Mouse (Mus musculus) right cerebral cortex, postnatal 25 days (tissue): ENCODE measurements around the gene Gramd1b.
"Not testable (repeated sequence)": the region's sequence is repeated elsewhere in the genome, so short reads cannot be mapped to it uniquely, and the experiment has no call there.

ENCODE experiments used
- DNase-seq: peaks from one replicate; pipeline ENCODE4 v3.0.0; 2022

Gramd1b gene

GRCm38 (mm10) chr9:40509479-40509878 is 21.7 kb downstream of the Gramd1b start:
- DNase-seq = no peak

- peak; percentile 44 for DNase-seq
Observed at GRCm38 (mm10) chr9:40506576-40506975, 24.6 kb downstream of the Gramd1b start.

GRCm38 (mm10) chr9:40505471-40506312 is 25.5 kb downstream of the Gramd1b start:
- peak; percentile 52 for DNase-seq

- DNase-seq = no peak
Observed at GRCm38 (mm10) chr9:40504886-40505285, 26.3 kb downstream of the Gramd1b start.

- DNase-seq = no peak
Observed at GRCm38 (mm10) chr9:40500691-40501090, 30.5 kb downstream of the Gramd1b start.

GRCm38 (mm10) chr9:40482351-40483084 is 48.7 kb downstream of the Gramd1b start:
- not testable (repeated sequence) for DNase-seq

GRCm38 (mm10) chr9:40481271-40481670 is 49.9 kb downstream of the Gramd1b start:
- DNase-seq = no peak

- DNase-seq = no peak
Observed at GRCm38 (mm10) chr9:40479333-40479732, 51.9 kb downstream of the Gramd1b start.

GRCm38 (mm10) chr9:40478146-40478900 is 52.9 kb downstream of the Gramd1b start:
- DNase-seq = no peak

- DNase-seq = no peak
Observed at GRCm38 (mm10) chr9:40477611-40478010, 53.6 kb downstream of the Gramd1b start.

- no peak for DNase-seq
Observed at GRCm38 (mm10) chr9:40476098-40476497, 55.1 kb downstream of the Gramd1b start.

- no peak for DNase-seq
Observed at GRCm38 (mm10) chr9:40472961-40473510, 58.1 kb downstream of the Gramd1b start.

GRCm38 (mm10) chr9:40469403-40470137 is 61.6 kb downstream of the Gramd1b start:
- DNase-seq = no peak

- no peak for DNase-seq
Observed at GRCm38 (mm10) chr9:40466782-40467181, 64.4 kb downstream of the Gramd1b start.

- DNase-seq = no peak
Observed at GRCm38 (mm10) chr9:40465596-40465995, 65.6 kb downstream of the Gramd1b start.

GRCm38 (mm10) chr9:40462401-40462800 is 68.8 kb downstream of the Gramd1b start:
- no peak for DNase-seq

- no peak for DNase-seq
Observed at GRCm38 (mm10) chr9:40460781-40461180, 70.4 kb downstream of the Gramd1b start.

- no peak for DNase-seq
Observed at GRCm38 (mm10) chr9:40459304-40460280, 71.6 kb downstream of the Gramd1b start.

- DNase-seq = no peak
Observed at GRCm38 (mm10) chr9:40458559-40459303, 72.5 kb downstream of the Gramd1b start.

GRCm38 (mm10) chr9:40457448-40457847 is 73.7 kb downstream of the Gramd1b start:
- DNase-seq = no peak
